Mouse (Mus musculus) kidney, adult 18-20 months (tissue): ENCODE measurements around the gene Tchp.

Experiments used
- DNase-seq: peaks from one replicate; pipeline ENCODE4 v3.0.0; 2021

Tchp gene

GRCm38 (mm10) chr5:114742572-114742971 is 35.0 kb downstream of the Tchp start:
- no peak for DNase-seq

GRCm38 (mm10) chr5:114742998-114743696 is 35.6 kb downstream of the Tchp start:
- DNase-seq, result no peak

GRCm38 (mm10) chr5:114743697-114744090 is 36.1 kb downstream of the Tchp start:
- DNase-seq, result no peak

- peak; percentile 38 for DNase-seq
These were observed 38.0 kb downstream of the Tchp start for GRCm38 (mm10) chr5:114745581-114745980.

- DNase-seq, result no peak
These were observed 39.3 kb downstream of the Tchp start for GRCm38 (mm10) chr5:114746886-114747285.

GRCm38 (mm10) chr5:114747521-114747920 is 40.0 kb downstream of the Tchp start:
- no peak for DNase-seq

GRCm38 (mm10) chr5:114750325-114750724 is 42.8 kb downstream of the Tchp start:
- DNase-seq, result no peak

- DNase-seq, result no peak
These were observed 44.8 kb downstream of the Tchp start for GRCm38 (mm10) chr5:114752397-114752796.

- no peak for DNase-seq
These were observed 45.8 kb downstream of the Tchp start for GRCm38 (mm10) chr5:114753384-114753783.

GRCm38 (mm10) chr5:114759536-114760090 is 52.1 kb downstream of the Tchp start:
- no peak for DNase-seq

- no peak for DNase-seq
These were observed 54.4 kb downstream of the Tchp start for GRCm38 (mm10) chr5:114761980-114762379.

- DNase-seq, result no peak
These were observed 57.5 kb downstream of the Tchp start for GRCm38 (mm10) chr5:114764812-114765735.

GRCm38 (mm10) chr5:114766686-114767085 is 59.1 kb downstream of the Tchp start:
- no peak for DNase-seq

- no peak for DNase-seq
These were observed 59.6 kb downstream of the Tchp start for GRCm38 (mm10) chr5:114767185-114767584.

- DNase-seq, result no peak
These were observed 62.2 kb downstream of the Tchp start for GRCm38 (mm10) chr5:114769786-114770185.

GRCm38 (mm10) chr5:114771796-114772195 is 64.2 kb downstream of the Tchp start:
- no peak for DNase-seq
